Mouse (Mus musculus) stomach, postnatal 0 days (tissue): ENCODE results near the gene Cdc45.

Source experiments
- CTCF ChIP-seq: IDR thresholded peaks from 2 replicates; pipeline ENCODE4 v1.5.1; 2016; ENCODE audit warnings: antibody characterized with exemption, low read depth, mild to moderate bottlenecking, moderate library complexity
- EP300 ChIP-seq: optimal IDR thresholded peaks from 2 replicates; pipeline ENCODE3; 2016; ENCODE audit warnings: antibody characterized with exemption

GRCm38 (mm10) chr16:18846301-18846820 is 34.6 kb upstream of the Cdc45 start:
- no peak for TF ChIP-seq CTCF
- no peak for TF ChIP-seq EP300
